Mouse (Mus musculus): ENCODE results near the gene Ctbp2. TPM values are rescaled to one million over a fixed set of nuclear protein-coding genes. Genes with fewer than 3 reads are reported as not detected.

Ctbp2 gene
- polyA plus RNA-seq, 1 experiment from 2014 or later = 45.6 TPM

- H3K4me3 ChIP-seq (ENCODE audit: low read depth, low read length) = no peak overlapping the region
- TF ChIP-seq EP300 (IDR thresholded peaks at IDR 0.05) (no peak), CTCF (IDR thresholded peaks at IDR 0.05) (no peak)
- no peaks in the 10 kb centered on the region for H3K36me3 ChIP-seq (ENCODE audit: insufficient read depth, low read length)
- no peak overlapping the region for H3K9ac ChIP-seq (replicated peaks; ENCODE audit: low read depth)
- ATAC-seq (no peak), DNase-seq (ENCODE audit: low spot score) (peak; percentile 26)
- no peaks in the 10 kb centered on the region for H3K27me3 ChIP-seq (replicated peaks; ENCODE audit: insufficient read depth, low read length)
- WGBS = 55% methylated on average over 3 of the region's 3 CpGs
- peak overlapping the region; percentile 38 for H3K27ac ChIP-seq (ENCODE audit: low read length)
- H3K4me1 ChIP-seq (ENCODE audit: insufficient read depth, low read depth, low read length) = peaks cover 31% of the 10 kb centered on the region
- no peaks in the 10 kb centered on the region for H3K9me3 ChIP-seq (ENCODE audit: low read length)
- no peak overlapping the region for H3K4me2 ChIP-seq (replicated peaks; ENCODE audit: low read depth, low read length)
Measured at GRCm38 (mm10) chr7:133048085-133048630, 76.0 kb downstream of the Ctbp2 start.

GRCm38 (mm10) chr7:133047287-133047686, 76.9 kb downstream of the Ctbp2 start:
- Histone ChIP-seq H3K4me3 (ENCODE audit: low read depth, low read length) (no peak overlapping the region), H3K27ac (ENCODE audit: low read length) (no peak overlapping the region; the same call in 1 of the 2 replicates), H3K4me1 (ENCODE audit: insufficient read depth, low read depth, low read length) (peaks cover 32% of the 10 kb centered on the region), H3K9me3 (ENCODE audit: low read length) (no peaks in the 10 kb centered on the region), H3K36me3 (ENCODE audit: insufficient read depth, low read length) (no peaks in the 10 kb centered on the region), H3K27me3 (replicated peaks; ENCODE audit: insufficient read depth, low read length) (no peaks in the 10 kb centered on the region), H3K9ac (replicated peaks; ENCODE audit: low read depth) (no peak overlapping the region), H3K4me2 (replicated peaks; ENCODE audit: low read depth, low read length) (no peak overlapping the region)
- TF ChIP-seq CTCF (IDR thresholded peaks at IDR 0.05) (peak; percentile 66), EP300 (IDR thresholded peaks at IDR 0.05) (no peak)
- DNase-seq (ENCODE audit: low spot score) (peak; percentile 60), ATAC-seq (peak; percentile 73)
- WGBS = 54% methylated on average over 4 of the region's 4 CpGs

GRCm38 (mm10) chr7:133044721-133045120, 79.4 kb downstream of the Ctbp2 start:
- H3K4me2 ChIP-seq (replicated peaks; ENCODE audit: low read depth, low read length) = no peak overlapping the region
- H3K4me3 ChIP-seq (ENCODE audit: low read depth, low read length) = no peak overlapping the region
- peak overlapping the region; percentile 17; the same call in 1 of the 2 replicates for H3K27ac ChIP-seq (ENCODE audit: low read length)
- ATAC-seq (peak; percentile 11; the same call in 1 of the 2 replicates), DNase-seq (ENCODE audit: low spot score) (peak; percentile 70)
- no peak overlapping the region for H3K9ac ChIP-seq (replicated peaks; ENCODE audit: low read depth)
- peaks cover 44% of the 10 kb centered on the region for H3K4me1 ChIP-seq (ENCODE audit: insufficient read depth, low read depth, low read length)
- no peaks in the 10 kb centered on the region for H3K36me3 ChIP-seq (ENCODE audit: insufficient read depth, low read length)
- TF ChIP-seq EP300 (IDR thresholded peaks at IDR 0.05) (peak; percentile 42; the same call in 1 of the 2 replicates), CTCF (IDR thresholded peaks at IDR 0.05) (no peak)
- no peaks in the 10 kb centered on the region for H3K9me3 ChIP-seq (ENCODE audit: low read length)
- WGBS = 31% methylated on average over 4 of the region's 4 CpGs
- H3K27me3 ChIP-seq (replicated peaks; ENCODE audit: insufficient read depth, low read length) = no peaks in the 10 kb centered on the region

GRCm38 (mm10) chr7:133041784-133042183, 82.4 kb downstream of the Ctbp2 start:
- Histone ChIP-seq H3K27me3 (replicated peaks; ENCODE audit: insufficient read depth, low read length) (no peaks in the 10 kb centered on the region), H3K9ac (replicated peaks; ENCODE audit: low read depth) (no peak overlapping the region), H3K4me2 (replicated peaks; ENCODE audit: low read depth, low read length) (peak overlapping the region; percentile 3; the same call in 1 of the 2 replicates), H3K36me3 (ENCODE audit: insufficient read depth, low read length) (no peaks in the 10 kb centered on the region), H3K4me3 (ENCODE audit: low read depth, low read length) (no peak overlapping the region), H3K9me3 (ENCODE audit: low read length) (no peaks in the 10 kb centered on the region), H3K4me1 (ENCODE audit: insufficient read depth, low read depth, low read length) (peaks cover 55% of the 10 kb centered on the region), H3K27ac (ENCODE audit: low read length) (peak overlapping the region; percentile 80)
- WGBS = 48% methylated on average over 3 of the region's 3 CpGs
- peak; percentile 90 for TF ChIP-seq EP300 (IDR thresholded peaks at IDR 0.05)
- TF ChIP-seq CTCF (IDR thresholded peaks at IDR 0.05) = no peak
- ATAC-seq (peak; percentile 91), DNase-seq (ENCODE audit: low spot score) (peak; percentile 94)

- ATAC-seq (0 out of 2 replicates have a peak, but pooled peaks have one; percentile 16), DNase-seq (ENCODE audit: low spot score) (peak; percentile 70)
- Histone ChIP-seq H3K4me2 (replicated peaks; ENCODE audit: low read depth, low read length) (peak overlapping the region; percentile 3; the same call in 1 of the 2 replicates), H3K36me3 (ENCODE audit: insufficient read depth, low read length) (no peaks in the 10 kb centered on the region), H3K9ac (replicated peaks; ENCODE audit: low read depth) (no peak overlapping the region), H3K27me3 (replicated peaks; ENCODE audit: insufficient read depth, low read length) (no peaks in the 10 kb centered on the region), H3K4me3 (ENCODE audit: low read depth, low read length) (no peak overlapping the region), H3K4me1 (ENCODE audit: insufficient read depth, low read depth, low read length) (peaks cover 63% of the 10 kb centered on the region), H3K27ac (ENCODE audit: low read length) (peak overlapping the region; percentile 80), H3K9me3 (ENCODE audit: low read length) (no peaks in the 10 kb centered on the region)
- 45% methylated on average over 3 of the region's 3 CpGs for WGBS
- TF ChIP-seq CTCF (IDR thresholded peaks at IDR 0.05) (peak; percentile 52), EP300 (IDR thresholded peaks at IDR 0.05) (peak; percentile 29; the same call in 1 of the 2 replicates)
Measured at GRCm38 (mm10) chr7:133040688-133041345, 83.3 kb downstream of the Ctbp2 start.

GRCm38 (mm10) chr7:133039556-133040255, 84.4 kb downstream of the Ctbp2 start:
- H3K9ac ChIP-seq (replicated peaks; ENCODE audit: low read depth) = no peak overlapping the region
- peak overlapping the region; percentile 80 for H3K27ac ChIP-seq (ENCODE audit: low read length)
- no peaks in the 10 kb centered on the region for H3K36me3 ChIP-seq (ENCODE audit: insufficient read depth, low read length)
- TF ChIP-seq EP300 (IDR thresholded peaks at IDR 0.05) (no peak), CTCF (IDR thresholded peaks at IDR 0.05) (no peak)
- H3K4me1 ChIP-seq (ENCODE audit: insufficient read depth, low read depth, low read length) = peaks cover 57% of the 10 kb centered on the region
- no peak overlapping the region for H3K4me2 ChIP-seq (replicated peaks; ENCODE audit: low read depth, low read length)
- ATAC-seq = no peak
- DNase-seq (ENCODE audit: low spot score) = no peak
- no peaks in the 10 kb centered on the region for H3K9me3 ChIP-seq (ENCODE audit: low read length)
- no peak overlapping the region for H3K4me3 ChIP-seq (ENCODE audit: low read depth, low read length)
- H3K27me3 ChIP-seq (replicated peaks; ENCODE audit: insufficient read depth, low read length) = no peaks in the 10 kb centered on the region
- WGBS = 67% methylated on average over 3 of the region's 3 CpGs
